Mouse (Mus musculus) T-helper 17 cell (primary cell): Measurements from ENCODE around the gene Eva1c.

Source experiments
- in situ Hi-C, 2 experiments: fragments of 300-600 bp; cut with MboI, MseI; formaldehyde crosslinking; loops; 1 replicate in 1 of 2; 2 replicates in 1 of 2; pipeline ENCODE4 v1.15.1; 2025; ENCODE audit warnings: high pct_unique_total_duplicates in 2 of 2

The Eva1c gene

GRCm38 (mm10) chr16:90826457-90826856, at the start of gene Eva1c:
Gene Eva1c, plus strand, starts transcription at chr16:90826719.
- in situ Hi-C loops, result no loop called here

- in situ Hi-C loops, result no loop called here
Measured at GRCm38 (mm10) chr16:90779783-90780182, 46.7 kb upstream of the Eva1c start.

GRCm38 (mm10) chr16:90783302-90783701, 43.2 kb upstream of the Eva1c start:
- in situ Hi-C loops, result no loop called here

DNA sequence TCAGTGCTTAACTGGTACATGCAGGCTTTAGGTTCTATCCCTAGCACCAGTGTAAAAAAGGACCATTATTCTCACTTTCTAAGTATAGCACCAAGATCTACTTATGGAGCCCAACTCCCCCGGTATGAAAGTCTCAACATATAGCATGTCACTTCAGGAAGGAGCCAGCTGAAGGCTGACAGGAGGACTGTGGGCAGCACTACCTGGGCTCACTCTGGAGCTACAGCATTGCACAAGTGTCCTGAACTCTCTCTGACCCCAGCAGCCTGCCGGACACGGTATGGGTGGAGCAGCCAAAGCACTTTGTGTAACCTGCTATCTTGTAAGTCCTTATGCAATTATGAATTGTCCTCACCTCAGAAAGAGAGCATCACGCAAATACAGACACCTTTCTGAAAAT, 41.3 kb upstream of the Eva1c start:
- in situ Hi-C loops, result no loop called here

GRCm38 (mm10) chr16:90788580-90788979, 37.9 kb upstream of the Eva1c start:
- in situ Hi-C loops, result no loop called here

GRCm38 (mm10) chr16:90790946-90791345, 35.6 kb upstream of the Eva1c start:
- in situ Hi-C loops, result no loop called here

GRCm38 (mm10) chr16:90792066-90792465, 34.5 kb upstream of the Eva1c start:
- in situ Hi-C loops, result no loop called here

DNA sequence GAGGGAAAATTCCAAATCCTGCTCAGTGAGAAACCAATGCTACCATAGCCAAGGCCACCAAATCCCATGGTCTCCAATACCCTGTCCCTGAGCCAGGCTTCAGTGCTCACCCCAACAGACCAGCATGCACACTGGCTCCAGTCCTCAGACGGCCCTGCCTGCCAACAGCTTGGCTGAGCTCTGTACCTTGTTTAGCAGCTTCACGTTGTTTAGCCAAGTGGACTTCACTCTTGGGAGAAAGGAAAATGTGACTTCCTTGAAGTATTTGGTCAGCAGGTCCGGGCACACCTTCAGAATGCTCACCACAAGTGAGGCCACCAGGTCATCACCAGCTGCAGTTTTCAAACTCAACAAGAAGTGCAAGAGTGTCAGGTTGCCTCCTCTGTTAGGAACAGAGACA, 34.0 kb upstream of the Eva1c start:
- in situ Hi-C loops, result no loop called here

DNA sequence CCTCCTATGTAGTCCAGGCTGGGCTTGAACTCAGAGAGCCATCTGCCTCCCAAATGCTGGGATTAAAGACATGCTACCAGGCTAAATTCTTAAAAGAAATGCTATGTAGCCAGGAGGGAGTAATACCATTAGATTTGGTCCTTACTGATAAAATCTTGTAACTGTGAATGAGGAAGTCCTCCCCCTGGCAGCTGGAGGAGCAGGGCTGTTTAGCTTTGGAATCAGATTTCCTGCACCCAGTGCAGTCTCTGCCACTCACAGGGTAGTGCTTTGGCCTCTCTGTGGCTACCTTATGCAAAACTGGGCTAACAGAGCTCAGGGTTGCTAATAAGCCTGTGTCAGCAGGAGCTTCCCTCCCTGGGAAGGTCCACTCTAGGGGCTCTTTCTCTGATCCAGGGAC, 31.8 kb upstream of the Eva1c start:
- in situ Hi-C loops, result no loop called here

DNA sequence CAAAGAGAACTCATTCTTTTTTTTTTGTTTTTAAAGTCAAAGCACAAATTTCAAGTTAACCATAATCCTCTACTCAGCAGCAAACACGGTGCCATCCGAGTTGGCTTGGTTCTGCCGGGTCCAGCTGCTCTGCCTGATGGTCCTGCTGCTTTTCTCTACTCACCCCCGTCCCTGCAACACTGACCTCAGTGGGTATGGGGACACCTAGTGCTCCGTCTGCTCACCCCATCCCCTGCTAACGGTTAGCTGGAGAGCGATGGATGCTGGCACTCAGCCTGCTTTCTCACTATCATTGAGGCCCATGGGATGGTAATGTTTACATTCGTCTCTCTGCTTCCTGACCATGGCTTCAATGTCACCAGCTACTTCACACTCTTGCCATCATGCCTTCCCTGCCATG, 28.1 kb upstream of the Eva1c start:
- in situ Hi-C loops, result no loop called here

DNA sequence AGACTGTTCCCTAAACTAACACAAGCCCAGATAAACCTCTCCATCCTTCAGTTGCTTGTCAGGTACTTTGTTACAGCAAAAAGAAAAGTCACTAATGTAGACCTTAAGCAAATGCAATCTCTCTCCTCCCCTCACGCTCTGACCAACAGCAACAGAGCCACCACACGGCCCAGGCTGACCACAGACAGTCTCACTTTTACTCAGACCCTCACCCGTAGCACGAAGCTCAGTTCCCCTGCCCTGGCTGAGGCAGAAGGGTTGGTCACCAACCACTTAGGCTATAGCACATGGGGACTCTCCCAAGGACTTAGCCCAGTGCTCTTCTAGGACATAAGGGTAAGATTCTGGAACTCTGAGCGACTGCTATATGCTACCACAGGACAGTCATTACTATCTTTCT, 27.7 kb upstream of the Eva1c start:
- in situ Hi-C loops, result no loop called here

GRCm38 (mm10) chr16:90799840-90800239, 26.7 kb upstream of the Eva1c start:
- in situ Hi-C loops, result loop anchor here in 1 of 2 experiments (10.0 kb wide), 1 partner anchor 235 kb away; no protein-coding TSS in a partner anchor

- in situ Hi-C loops, result loop anchor here in 1 of 2 experiments (10.0 kb wide), 1 partner anchor 234 kb away; no protein-coding TSS in a partner anchor
Measured at GRCm38 (mm10) chr16:90801251-90801650, 25.3 kb upstream of the Eva1c start.

- in situ Hi-C loops, result loop anchor here in 1 of 2 experiments (10.0 kb wide), 1 partner anchor 233 kb away; no protein-coding TSS in a partner anchor
Measured at GRCm38 (mm10) chr16:90801928-90802327, 24.6 kb upstream of the Eva1c start.

- in situ Hi-C loops, result loop anchor here in 1 of 2 experiments (10.0 kb wide), 1 partner anchor 230 kb away; no protein-coding TSS in a partner anchor
Measured at GRCm38 (mm10) chr16:90804466-90804865, 22.1 kb upstream of the Eva1c start.

GRCm38 (mm10) chr16:90809975-90810715, 16.4 kb upstream of the Eva1c start, which contains the start of gene Urb1:
Gene Urb1, minus strand, starts transcription at chr16:90810413.
- in situ Hi-C loops, result loop anchor here in 1 of 2 experiments (10.0 kb wide), 1 partner anchor 225 kb away; no protein-coding TSS in a partner anchor

DNA sequence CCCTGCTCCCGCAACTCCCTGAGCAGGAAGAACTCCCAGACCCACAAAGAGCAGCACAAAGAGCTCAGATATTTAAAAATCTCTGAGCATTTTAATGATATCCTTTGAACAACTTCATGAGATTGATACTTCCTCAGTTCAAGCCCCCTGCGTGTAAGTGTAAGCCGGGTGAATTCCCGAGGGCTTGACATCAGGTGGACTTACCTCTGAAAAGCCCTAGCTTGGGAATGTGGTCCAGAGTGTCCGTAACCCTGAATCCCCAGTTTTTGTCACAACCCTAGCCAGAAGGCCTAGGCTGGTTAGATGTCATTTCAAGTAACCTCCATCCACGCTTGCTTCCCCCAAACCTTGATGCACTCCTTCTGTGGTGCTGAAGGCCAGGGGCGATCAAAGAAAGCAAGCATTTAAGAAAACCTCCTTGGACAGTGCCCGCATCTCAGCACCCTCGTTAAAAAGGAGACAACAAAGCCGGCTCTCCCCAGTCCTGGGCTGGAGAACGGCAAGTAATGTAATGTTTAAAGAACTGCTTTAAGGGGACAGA, 15.7 kb upstream of the Eva1c start:
- in situ Hi-C loops, result no loop called here

DNA sequence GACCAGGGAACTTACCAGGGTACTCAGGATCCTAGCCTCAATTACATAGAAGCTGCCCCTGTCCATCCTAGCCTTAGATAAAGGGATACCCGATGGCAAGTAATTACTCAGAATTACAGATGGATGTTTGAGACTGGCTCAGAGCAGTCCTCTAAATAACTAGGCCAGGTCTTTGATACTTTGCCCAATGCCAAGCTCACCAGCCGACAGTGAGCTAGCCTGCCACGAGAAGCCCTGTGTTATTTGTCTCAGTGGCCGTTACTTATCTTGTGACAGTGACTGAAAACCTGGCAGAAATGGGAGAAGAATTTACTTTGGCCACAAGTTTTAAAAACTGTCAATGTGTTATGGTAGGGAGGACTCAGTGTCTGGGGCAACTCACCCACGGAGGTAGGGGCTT, 14.4 kb upstream of the Eva1c start:
- in situ Hi-C loops, result no loop called here

DNA sequence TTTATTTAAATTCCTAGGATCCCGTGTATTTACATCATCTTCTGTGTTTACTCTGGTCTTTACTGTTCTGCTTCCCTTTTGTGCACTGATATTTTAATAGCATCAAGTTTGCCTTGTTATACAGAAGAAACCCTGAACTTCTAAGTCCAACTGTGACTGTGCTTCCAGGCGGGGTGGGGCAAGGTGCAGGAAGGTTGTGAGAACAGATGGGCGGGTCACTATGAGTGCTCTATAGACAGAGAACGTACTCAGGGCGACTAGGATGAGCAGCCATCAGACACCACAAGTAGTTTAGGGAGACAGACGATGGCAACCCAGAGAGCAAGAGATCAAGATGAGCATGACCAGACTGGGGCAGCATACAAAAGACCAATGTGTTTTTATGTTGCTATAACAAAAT, 6.2 kb upstream of the Eva1c start:
- in situ Hi-C loops, result no loop called here

GRCm38 (mm10) chr16:90821046-90821697, 5.3 kb upstream of the Eva1c start:
- in situ Hi-C loops, result no loop called here

DNA sequence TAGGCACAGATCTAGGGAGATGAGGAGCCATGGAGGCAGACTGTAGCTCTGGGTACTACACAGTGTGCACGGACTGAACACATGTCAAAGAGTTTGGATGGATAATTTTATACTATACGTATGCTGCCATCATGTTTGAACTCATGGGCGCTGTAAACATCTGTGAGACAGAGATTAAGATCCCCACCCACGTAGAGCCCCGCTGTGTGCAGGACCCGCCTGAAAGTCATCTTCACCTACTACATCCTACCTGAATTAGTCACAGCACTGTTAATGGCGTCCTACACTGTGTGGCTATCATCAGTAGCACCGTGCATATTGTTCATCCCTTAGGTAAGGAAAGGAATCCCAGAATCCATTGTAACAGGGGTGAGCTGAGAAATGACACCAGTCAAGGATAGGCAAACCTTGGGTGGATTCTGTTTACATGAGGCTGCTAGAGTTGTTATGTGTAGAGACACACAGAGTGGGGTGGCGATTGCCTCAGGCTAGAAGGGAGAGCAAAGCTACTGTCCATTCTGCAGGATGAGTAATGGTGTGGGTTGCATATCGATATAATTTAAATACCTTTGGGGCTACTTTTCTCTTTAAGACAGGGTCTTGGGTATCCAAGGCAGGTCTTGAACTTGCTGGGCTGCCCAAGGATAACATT, 4.1 kb upstream of the Eva1c start:
- in situ Hi-C loops, result no loop called here

DNA sequence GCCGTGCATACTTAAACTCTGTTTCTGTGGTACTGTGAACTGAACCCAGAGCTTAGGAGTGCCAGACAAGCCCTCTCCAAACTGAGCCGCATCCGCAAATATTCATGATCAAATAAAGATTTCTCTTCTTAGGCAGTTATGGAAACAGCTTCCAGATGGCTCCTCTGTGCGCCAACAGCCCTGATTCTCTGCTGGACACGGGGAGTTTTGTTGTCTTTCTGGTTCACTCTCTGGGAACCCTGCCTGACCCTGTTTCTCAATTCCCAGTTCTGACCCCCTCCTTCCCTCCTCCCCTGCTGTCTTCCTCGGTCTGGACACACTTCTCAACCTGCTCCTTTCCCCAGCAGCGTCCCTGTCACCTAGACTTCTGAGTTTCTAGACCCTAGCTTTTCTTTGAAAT, 3.5 kb upstream of the Eva1c start:
- in situ Hi-C loops, result no loop called here
